Mouse (Mus musculus) liver, embryonic 14.5 days (tissue): ENCODE results near the gene Ppp1r32. TPM values are rescaled to one million over a fixed set of nuclear protein-coding genes. Genes with fewer than 3 reads are reported as not detected.

Experiments used
- ATAC-seq: fragments of 200-750 bp; cut with Nextera tagmentation; 2 replicates; pipeline ENCODE4 v1.8.0; 2017; ENCODE audit warnings: moderate number of reproducible peaks, mild to moderate bottlenecking, moderate library complexity; ENCODE audit not compliant: insufficient read depth
- DNase-seq, 3 experiments: peaks; one replicate each; pipeline ENCODE4 v3.0.0-alpha.2; 2012 to 2013; ENCODE audit warnings: low read depth in 3 of 3, low spot score in 3 of 3
- H3K27ac ChIP-seq: fragments of 300-500 bp; sonication (generic); 2 replicates; pipeline ENCODE4 v1.5.1; 2014; ENCODE audit warnings: moderate library complexity, mild to moderate bottlenecking, control low read depth, inconsistent platforms
- H3K27me3 ChIP-seq: fragments of 300-500 bp; sonication (generic); 2 replicates; pipeline ENCODE4 v1.6.1; 2014; ENCODE audit warnings: mild to moderate bottlenecking, low read length, moderate library complexity; ENCODE audit not compliant: control insufficient read depth, insufficient read depth
- H3K36me3 ChIP-seq: fragments of 300-500 bp; sonication (generic); replicated peaks from 2 replicates; pipeline ENCODE4 v1.6.1; 2014; ENCODE audit warnings: low read depth; ENCODE audit not compliant: control insufficient read depth, insufficient read depth
- H3K4me1 ChIP-seq, 2 experiments: fragments of 200-500 bp in 1 of 2; fragments of 300-500 bp in 1 of 2; sonication (generic) in 1 of 2; replicated peaks; 2 replicates each; pipeline ENCODE4 v1.6.1; 2012 to 2014; ENCODE audit warnings: antibody characterized with exemption in 1 of 2, inconsistent platforms in 1 of 2, low read length in 1 of 2; ENCODE audit not compliant: control insufficient read depth in 2 of 2, insufficient read depth in 2 of 2
- H3K4me2 ChIP-seq: fragments of 300-500 bp; sonication (generic); 2 replicates; pipeline ENCODE4 v1.6.1; 2014; ENCODE audit warnings: low read depth, mild to moderate bottlenecking, control low read depth, moderate library complexity
- H3K4me3 ChIP-seq, 2 experiments: fragments of 200-500 bp in 1 of 2; fragments of 300-500 bp in 1 of 2; sonication (generic) in 1 of 2; 2 replicates each; pipeline ENCODE4 v1.5.1; 2012 to 2014; ENCODE audit warnings: low read depth in 2 of 2, low read length in 2 of 2, mild to moderate bottlenecking in 2 of 2, control low read depth in 1 of 2, inconsistent platforms in 1 of 2, moderate library complexity in 1 of 2; ENCODE audit not compliant: insufficient read depth in 1 of 2
- H3K9ac ChIP-seq: fragments of 300-500 bp; sonication (generic); replicated peaks from 2 replicates; pipeline ENCODE4 v1.6.1; 2014; ENCODE audit warnings: mild to moderate bottlenecking, control low read depth, moderate library complexity
- H3K9me3 ChIP-seq: fragments of 300-500 bp; sonication (generic); 2 replicates; pipeline ENCODE4 v1.6.1; 2016; ENCODE audit warnings: low read length, mixed read lengths; ENCODE audit not compliant: control insufficient read depth
- CTCF ChIP-seq: IDR thresholded peaks from 2 replicates; pipeline ENCODE4 v1.5.1; 2016; ENCODE audit warnings: antibody characterized with exemption, low read depth, control low read depth
- EP300 ChIP-seq: IDR thresholded peaks from 2 replicates; pipeline ENCODE4 v1.6.1; 2016; ENCODE audit warnings: antibody characterized with exemption, low read depth
- WGBS: fragments of 180-500 bp; shearing (Covaris S2); extraction: QIAGEN DNeasy Blood & Tissue Kit; methylation state at CpG from one replicate; pipeline ENCODE4 v1.1.7; 2014; ENCODE audit not compliant: insufficient replicate concordance; 5-methylcytosine and 5-hydroxymethylcytosine counted together
- polyA plus RNA-seq, 2 experiments: library from polyadenylated mRNA; depleted of rRNA in 1 of 2; stranded (reverse) in 1 of 2; unstranded in 1 of 2; fragments of >200 nt; fragmentation: Nextera tagmentation in 1 of 2; extraction: Ambion mirVana in 1 of 2; gene quantifications; 2 replicates each; pipeline versions ENCODE4 v1.2.1 to v1.2.3; 2012 to 2014

Gene Ppp1r32
- polyA plus RNA-seq, 2 experiments, result 0.17 TPM; not detected in 1

DNA sequence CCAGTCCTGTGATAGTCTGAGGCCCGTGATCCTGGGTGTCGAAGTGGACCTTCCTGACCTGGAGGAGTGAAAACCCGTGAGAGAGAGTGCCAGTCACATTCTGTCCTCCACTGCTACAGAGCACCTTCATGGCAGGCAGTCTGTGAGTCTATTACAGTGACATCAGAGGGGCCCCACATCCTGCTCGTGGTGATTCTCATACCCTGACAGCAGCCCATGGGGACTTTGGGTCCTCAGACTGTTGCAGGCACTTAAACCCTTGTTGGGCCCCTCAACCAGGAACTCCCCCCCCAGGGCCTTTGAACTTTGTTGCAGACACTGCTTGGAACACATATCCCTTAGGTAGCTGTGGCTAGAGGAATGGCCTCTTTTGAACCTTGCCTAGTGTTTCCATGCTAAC is 3.2 kb downstream of the Ppp1r32 start:
- H3K36me3 ChIP-seq, result no peaks in the 10 kb centered on the region
- 35% methylated on average over 4 of the region's 4 CpGs for WGBS
- TF ChIP-seq CTCF, result no peak
- DNase-seq, result no peak
- no peak for ATAC-seq
- no peaks in the 10 kb centered on the region for H3K9me3 ChIP-seq
- no peak overlapping the region for H3K4me2 ChIP-seq
- no peaks in the 10 kb centered on the region for H3K27me3 ChIP-seq
- no peak overlapping the region for H3K9ac ChIP-seq
- no peak overlapping the region for H3K27ac ChIP-seq
- H3K4me3 ChIP-seq, result no peak overlapping the region
- H3K4me1 ChIP-seq, result no peaks in the 10 kb centered on the region

GRCm38 (mm10) chr19:10473779-10474178 is 8.9 kb downstream of the Ppp1r32 start:
- H3K36me3 ChIP-seq, result no peaks in the 10 kb centered on the region
- no peaks in the 10 kb centered on the region for H3K9me3 ChIP-seq
- H3K9ac ChIP-seq, result no peak overlapping the region
- no peak overlapping the region for H3K4me2 ChIP-seq
- WGBS, result 23% methylated on average over 6 of the region's 6 CpGs
- no peaks in the 10 kb centered on the region for H3K27me3 ChIP-seq
- ATAC-seq (no peak), DNase-seq (no peak)
- TF ChIP-seq EP300 (no peak), CTCF (no peak)
- H3K4me1 ChIP-seq, result no peaks in the 10 kb centered on the region
- H3K27ac ChIP-seq, result no peak overlapping the region
- no peak overlapping the region for H3K4me3 ChIP-seq

- no peaks in the 10 kb centered on the region for H3K36me3 ChIP-seq
- no peaks in the 10 kb centered on the region for H3K4me1 ChIP-seq
- ATAC-seq, result no peak
- no peaks in the 10 kb centered on the region for H3K27me3 ChIP-seq
- no peak overlapping the region for H3K27ac ChIP-seq
- 58% methylated on average over 3 of the region's 3 CpGs for WGBS
- DNase-seq, result no peak
- TF ChIP-seq EP300 (no peak), CTCF (no peak)
- H3K9ac ChIP-seq, result no peak overlapping the region
- no peak overlapping the region for H3K4me2 ChIP-seq
- H3K4me3 ChIP-seq, result no peak overlapping the region
- H3K9me3 ChIP-seq, result no peaks in the 10 kb centered on the region
These were observed 9.8 kb downstream of the Ppp1r32 start for GRCm38 (mm10) chr19:10472958-10473357.

GRCm38 (mm10) chr19:10469171-10469658 is 13.5 kb downstream of the Ppp1r32 start:
- no peak overlapping the region for H3K27ac ChIP-seq
- H3K36me3 ChIP-seq, result no peaks in the 10 kb centered on the region
- no peaks in the 10 kb centered on the region for H3K9me3 ChIP-seq
- no peak overlapping the region for H3K4me3 ChIP-seq
- no peak overlapping the region for H3K9ac ChIP-seq
- no peaks in the 10 kb centered on the region for H3K4me1 ChIP-seq
- TF ChIP-seq EP300 (no peak), CTCF (no peak)
- ATAC-seq (no peak), DNase-seq (no peak)
- 58% methylated on average over 8 of the region's 8 CpGs for WGBS
- no peaks in the 10 kb centered on the region; the same call in 1 of the 2 replicates for H3K27me3 ChIP-seq
- no peak overlapping the region for H3K4me2 ChIP-seq

- Histone ChIP-seq H3K27ac (no peak overlapping the region), H3K4me1 (0 out of 4 replicates have a peak, but pooled peaks cover 0 to 2% of the 10 kb centered on the region in 2 experiments), H3K4me2 (no peak overlapping the region), H3K27me3 (peaks cover 19% of the 10 kb centered on the region), H3K36me3 (no peaks in the 10 kb centered on the region), H3K9me3 (no peaks in the 10 kb centered on the region), H3K4me3 (no peak overlapping the region), H3K9ac (no peak overlapping the region)
- DNase-seq (no peak), ATAC-seq (no peak)
- TF ChIP-seq EP300, result no peak
- TF ChIP-seq CTCF, result no peak
- WGBS, result 31% methylated on average over 4 of the region's 4 CpGs
These were observed 18.3 kb downstream of the Ppp1r32 start for GRCm38 (mm10) chr19:10464427-10464826.
